In genomic region chr19:23498011-23498410, GRCm38 (mm10) we compare ENCODE assay signal across 28 mouse cellular contexts. TPM values are rescaled to one million over a fixed set of nuclear protein-coding genes. Genes with fewer than 3 reads are reported as not detected.
"Had no signal": no experiment of that assay in that cellular context is flagged by ENCODE, and none has a peak within 500 bp of the region (broad histone marks: within the 10 kb centered on the region; RNA-seq: fewer than 3 reads in every experiment).

No protein-coding gene starts in this region.

- ATAC-seq: hindbrain, embryonic 16.5 days; inflammation-experienced regulatory T-cells, adult 6 months; intestine, postnatal 0 days had no signal

- H3K4me3 ChIP-seq: gastrocnemius, adult 2 months; heart, adult 2 months; heart, embryonic 13.5 days; heart, embryonic 15.5 days; hindbrain, embryonic 10.5 days; hindbrain, embryonic 12.5 days; intestine, embryonic 15.5 days; limb, embryonic 10.5 days; limb, embryonic 12.5 days; liver, embryonic 13.5 days had no signal

- H3K36me3 ChIP-seq: heart, embryonic 13.5 days; heart, embryonic 15.5 days; hindbrain, embryonic 10.5 days; hindbrain, embryonic 12.5 days; intestine, embryonic 15.5 days; limb, embryonic 10.5 days; limb, embryonic 12.5 days; liver, embryonic 13.5 days had no signal

- DNase-seq: gastrocnemius, adult 2 months; gastrocnemius, postnatal 10 days; gastrocnemius, postnatal 25 days; heart, adult 2 months; heart, postnatal 14 days; heart, postnatal 4 days; kidney, adult 18-20 months; kidney, adult 8-10 months; kidney, postnatal 14 days; kidney, postnatal 36 days; layer of hippocampus, adult 9-11 months; layer of hippocampus, postnatal 36 days; liver; liver, embryonic 13.5 days had no signal

- H3K9me3 ChIP-seq: heart, embryonic 13.5 days; heart, embryonic 15.5 days; hindbrain, embryonic 10.5 days; hindbrain, embryonic 12.5 days; intestine, embryonic 15.5 days; limb, embryonic 10.5 days; limb, embryonic 12.5 days; liver, embryonic 13.5 days had no signal

- H3K27me3 ChIP-seq: heart, embryonic 13.5 days; heart, embryonic 15.5 days; hindbrain, embryonic 12.5 days; intestine, embryonic 15.5 days; limb, embryonic 12.5 days; liver, embryonic 13.5 days had no signal

- H3K9ac ChIP-seq: heart, embryonic 13.5 days; heart, embryonic 15.5 days; hindbrain, embryonic 12.5 days; hindbrain, embryonic 14.5 days; intestine, embryonic 15.5 days; limb, embryonic 12.5 days; liver, embryonic 13.5 days had no signal

- H3K4me1 ChIP-seq: heart, embryonic 15.5 days; hindbrain, embryonic 10.5 days; intestine, embryonic 15.5 days; liver, embryonic 13.5 days had no signal

- H3K27ac ChIP-seq: gastrocnemius, adult 2 months; heart, adult 2 months; heart, embryonic 13.5 days; heart, embryonic 15.5 days; hindbrain, embryonic 10.5 days; hindbrain, embryonic 12.5 days; hindbrain, embryonic 14.5 days; intestine, embryonic 15.5 days; limb, embryonic 10.5 days; limb, embryonic 12.5 days; liver, embryonic 13.5 days had no signal

- H3K4me2 ChIP-seq: heart, embryonic 11.5 days; heart, embryonic 13.5 days; heart, embryonic 15.5 days; hindbrain, embryonic 12.5 days; hindbrain, embryonic 14.5 days; intestine, embryonic 15.5 days; limb, embryonic 12.5 days; liver, embryonic 11.5 days; liver, embryonic 13.5 days had no signal

RNA-seq across cellular contexts. Expression of gene Mamdc2, which starts 49.8 kb away (rescaled TPM):
- total RNA-seq: granulocyte monocyte progenitor cell, adult 5-6 weeks had no signal
- polyA plus RNA-seq: inflammation-experienced regulatory T-cells, adult 6 months had no signal
